Mouse (Mus musculus) E14TG2a.4 (cell line): ENCODE data around the gene Thsd4.

Experiments used
- CTCF ChIP-seq: conservative IDR thresholded peaks from 2 replicates; pipeline ENCODE4 v1.5.1; 2014; ENCODE audit warnings: low read length
- NANOG ChIP-seq: IDR thresholded peaks from 2 replicates; pipeline ENCODE4 v1.6.1; 2014; ENCODE audit warnings: borderline replicate concordance, low read length, mixed read lengths
- POU5F1 ChIP-seq: IDR thresholded peaks from 2 replicates; pipeline ENCODE4 v1.6.1; 2014; ENCODE audit warnings: low read length, borderline replicate concordance

DNA sequence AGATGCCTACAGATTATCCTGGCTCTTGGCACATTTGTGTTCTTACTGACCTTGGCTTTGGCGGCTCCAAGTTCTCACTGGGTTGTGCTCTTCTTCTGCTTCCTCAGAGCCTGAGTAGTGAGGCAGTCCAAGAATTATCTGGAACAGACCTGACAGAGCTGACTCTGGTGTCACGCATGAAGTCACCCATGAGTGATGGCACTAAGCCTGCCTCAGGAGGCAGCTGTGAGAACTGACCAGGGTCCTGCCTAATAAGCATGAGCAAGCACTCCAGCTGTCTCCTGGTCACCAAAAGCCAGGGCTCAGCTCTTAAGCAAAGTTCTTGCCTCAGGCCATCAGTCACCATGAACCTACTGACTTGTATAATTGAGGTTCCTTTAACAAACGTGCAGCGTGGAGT lies 89.9 kb downstream of the Thsd4 start:
- TF ChIP-seq CTCF (no peak), NANOG (no peak), POU5F1 (no peak)
